Mouse (Mus musculus) cerebellum, postnatal 36 days (tissue): ENCODE data around the gene Defb21.
A peak's percentile ranks its signal among the peaks of the same experiment; 100 is the strongest.

Experiments used
- DNase-seq, 2 experiments: peaks; one replicate each; pipeline ENCODE4 v3.0.0; 2021 to 2022; ENCODE audit warnings: mixed read lengths in 2 of 2

The Defb21 gene

GRCm38 (mm10) chr2:152572114-152572794 is at the start of gene Defb21:
TSS of gene Defb21 (plus strand) at chr2:152572744.
- DNase-seq, result no peak

- DNase-seq, result no peak
These were observed 32.4 kb upstream of the Defb21 start, which contains the start of gene Defb29 for GRCm38 (mm10) chr2:152539944-152540710. TSS of gene Defb29 (minus strand) at chr2:152540098.

GRCm38 (mm10) chr2:152541979-152542378 is 30.6 kb upstream of the Defb21 start:
- no peak for DNase-seq

GRCm38 (mm10) chr2:152542897-152543296 is 29.6 kb upstream of the Defb21 start:
- DNase-seq, result no peak

- no peak for DNase-seq
These were observed 29.1 kb upstream of the Defb21 start for GRCm38 (mm10) chr2:152543478-152543877.

GRCm38 (mm10) chr2:152544691-152545090 is 27.9 kb upstream of the Defb21 start:
- peak; percentile 11 to 17 for DNase-seq

- DNase-seq, result no peak
These were observed 24.4 kb upstream of the Defb21 start for GRCm38 (mm10) chr2:152548124-152548523.

GRCm38 (mm10) chr2:152553774-152554423 is 18.6 kb upstream of the Defb21 start:
- DNase-seq, result peak; percentile 53 to 57

- no peak for DNase-seq
These were observed 15.9 kb upstream of the Defb21 start for GRCm38 (mm10) chr2:152556655-152557054.

- DNase-seq, result no peak
These were observed 3.5 kb upstream of the Defb21 start, which contains the start of gene Gm17416 for GRCm38 (mm10) chr2:152569038-152569437. TSS of gene Gm17416 (plus strand) at chr2:152569338.

GRCm38 (mm10) chr2:152569881-152570280 is 2.7 kb upstream of the Defb21 start:
- no peak for DNase-seq

- DNase-seq, result no peak
These were observed 2.2 kb upstream of the Defb21 start for GRCm38 (mm10) chr2:152570313-152570712.

GRCm38 (mm10) chr2:152573484-152573883 is 940 bp downstream of the Defb21 start:
- DNase-seq, result no peak

GRCm38 (mm10) chr2:152580107-152580506 is 7.6 kb downstream of the Defb21 start, which contains the start of gene Defb19:
TSS of gene Defb19 (minus strand) at chr2:152580312.
- no peak for DNase-seq

GRCm38 (mm10) chr2:152580612-152581011 is 8.1 kb downstream of the Defb21 start:
- DNase-seq, result no peak

GRCm38 (mm10) chr2:152586926-152587560 is 14.5 kb downstream of the Defb21 start:
- DNase-seq, result no peak

GRCm38 (mm10) chr2:152588450-152588849 is 15.9 kb downstream of the Defb21 start:
- no peak for DNase-seq

- no peak for DNase-seq
These were observed 16.5 kb downstream of the Defb21 start for GRCm38 (mm10) chr2:152589021-152589420.

GRCm38 (mm10) chr2:152599299-152599698 is 26.8 kb downstream of the Defb21 start, which contains the start of gene Defb45:
TSS of gene Defb45 (minus strand) at chr2:152599399.
- no peak for DNase-seq

GRCm38 (mm10) chr2:152600076-152600475 is 27.5 kb downstream of the Defb21 start:
- DNase-seq, result no peak

- no peak for DNase-seq
These were observed 28.9 kb downstream of the Defb21 start for GRCm38 (mm10) chr2:152601275-152601960.

GRCm38 (mm10) chr2:152604057-152604456 is 31.5 kb downstream of the Defb21 start, which contains the start of gene Defb36:
TSS of gene Defb36 (plus strand) at chr2:152604327.
- DNase-seq, result peak; percentile 10 to 23
